Mouse (Mus musculus) kidney, adult 2 months (tissue): ENCODE measurements around the gene Msh2.

ENCODE experiments used
- CTCF ChIP-seq: fragments of 200-500 bp; conservative IDR thresholded peaks from 2 replicates; pipeline ENCODE4 v1.5.1; 2011; ENCODE audit warnings: low read depth, mild to moderate bottlenecking, control low read depth, low read length, moderate library complexity, mixed read lengths; ENCODE audit not compliant: insufficient read depth, insufficient read length
- POLR2A ChIP-seq: fragments of 200-500 bp; IDR thresholded peaks from one replicate; pipeline ENCODE4 v1.6.1; 2011; ENCODE audit warnings: low read depth, low read length, control low read depth

DNA sequence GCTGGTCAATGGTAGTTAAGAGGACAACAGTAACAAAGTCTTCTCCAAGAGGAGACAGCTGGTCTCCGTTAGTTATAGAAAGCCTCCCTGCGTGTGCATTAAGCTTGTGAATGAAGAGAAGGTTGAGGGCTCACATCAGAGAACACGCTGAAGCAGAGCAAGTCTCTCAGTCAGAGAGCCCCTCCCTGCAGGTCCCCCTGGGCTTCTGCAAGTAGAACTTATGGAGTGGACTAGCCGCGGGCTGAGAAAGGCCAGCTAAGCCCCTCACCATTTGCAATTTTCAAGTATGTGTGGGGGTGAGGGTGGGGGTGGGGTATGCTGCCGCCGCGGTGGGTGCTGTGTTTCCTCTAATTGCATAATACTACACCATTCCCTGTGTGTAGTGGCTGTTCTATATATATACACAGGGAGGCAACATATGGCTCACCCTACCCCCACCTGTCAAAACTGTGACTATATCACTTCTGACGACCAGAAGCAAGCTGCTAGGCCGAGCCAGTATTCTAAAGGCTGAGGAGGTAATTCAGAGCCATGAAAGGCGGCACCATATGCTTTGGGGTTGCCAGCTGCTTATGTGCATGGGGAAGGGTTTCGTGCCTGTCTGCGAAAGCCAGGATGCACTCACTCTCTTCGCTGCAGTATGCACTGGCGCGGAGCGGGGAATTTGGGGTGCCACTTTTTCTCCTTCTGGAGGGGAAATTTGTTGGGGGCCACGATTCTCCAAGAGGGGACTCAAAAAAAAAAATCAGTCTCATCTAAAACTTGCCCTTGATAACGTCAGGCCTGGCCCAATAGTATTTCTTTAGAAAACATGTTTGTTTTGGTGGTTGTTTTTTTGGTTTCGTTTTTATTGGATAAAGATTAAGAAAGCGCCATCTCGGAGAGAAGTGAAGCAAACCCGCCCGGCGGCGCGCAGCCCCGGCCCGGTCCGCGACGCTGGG is 73.1 kb downstream of the Msh2 start:
- TF ChIP-seq CTCF: no peak
- no peak for TF ChIP-seq POLR2A
